In the genomic region with DNA sequence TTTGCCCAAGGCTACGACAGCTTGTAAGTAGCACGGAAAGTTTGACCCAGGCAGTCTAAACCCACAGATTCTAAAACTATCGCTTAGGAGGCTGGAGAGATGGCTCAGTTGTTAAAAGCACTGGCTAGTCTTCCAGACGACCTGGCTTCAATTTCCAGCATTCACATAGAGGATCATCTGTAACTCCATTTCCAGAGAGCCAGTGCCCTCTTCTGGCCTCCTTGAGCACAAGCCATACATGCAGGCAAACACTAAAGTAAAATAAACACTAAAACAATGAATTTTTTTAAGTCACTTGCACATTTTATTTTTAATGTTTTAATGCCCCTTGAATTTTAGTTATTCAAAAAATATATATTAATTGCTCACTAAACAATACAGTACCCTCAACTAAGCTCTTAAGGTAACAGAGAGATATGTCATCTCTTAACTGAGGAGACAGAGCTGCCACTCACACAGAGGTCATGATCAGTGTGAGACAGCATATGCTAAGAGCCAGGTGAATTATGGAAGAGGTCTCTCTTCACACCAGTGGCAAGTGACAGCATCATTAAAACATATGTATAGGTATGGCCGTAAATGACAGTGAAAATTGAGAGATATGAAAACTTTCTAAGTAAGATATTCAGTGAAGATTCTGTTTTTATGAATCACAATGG, we compare ENCODE assay signal across 14 mouse cellular contexts. TPM values are rescaled to one million over a fixed set of nuclear protein-coding genes. Genes with fewer than 3 reads are reported as not detected.
DNase-seq lines count a peak whose midpoint lies in the region; ATAC-seq and TF ChIP-seq lines count a peak whose summit lies in the region.
"Had no signal": no experiment of that assay in that cellular context is flagged by ENCODE, and none has a peak within 500 bp of the region (broad histone marks: within the 10 kb centered on the region; RNA-seq: fewer than 3 reads in every experiment).

No protein-coding gene starts in this region.

- TF ChIP-seq CTCF in cerebellum, adult 2 months (IDR thresholded peaks at IDR 0.05; ENCODE audit: borderline replicate concordance, insufficient read depth, low read depth, low read length) = peak; percentile 13; the same call in 1 of the 2 replicates
- peak; percentile 31 for TF ChIP-seq CTCF in left cerebral cortex, adult 2 months (IDR thresholded peaks at IDR 0.05)

- 61% methylated on average over 5 of the region's 5 CpGs for WGBS in cerebellum, adult 2 months
- 65% methylated on average over 5 of the region's 5 CpGs for WGBS in midbrain, embryonic 13.5 days

- no peak overlapping the region for H3K4me3 ChIP-seq in cerebellum, adult 2 months (replicated peaks; ENCODE audit: insufficient read depth, low read depth, low read length)
- no peak overlapping the region for H3K4me3 ChIP-seq in left cerebral cortex, adult 2 months
- H3K4me3 ChIP-seq in midbrain, embryonic 13.5 days (replicated peaks) = no peak overlapping the region
- H3K4me3 ChIP-seq: stomach, embryonic 15.5 days had no signal

- intact Hi-C loops in left cerebral cortex, adult 2 months (cut with DNase I) = loop anchor here (10.0 kb wide), 1 partner anchor 358 kb away; a partner anchor contains a TSS
- intact Hi-C loops in left cerebral cortex, postnatal 25 days (cut with DNase I) = loop anchor here (10.0 kb wide), 1 partner anchor 1338 kb away; no protein-coding TSS in a partner anchor

- DNase-seq in cerebellum, adult 2 months = no peak
- DNase-seq in cerebellum, adult 9-10 months = no peak
- no peak for DNase-seq in left cerebral cortex, adult 2 months (ENCODE audit: extremely low spot score in 1 of 2, low spot score in 2 of 2)
- no peak for DNase-seq in left cerebral cortex, postnatal 25 days (ENCODE audit: low spot score in 2 of 2)
- DNase-seq in c-Kit-positive CD71-positive TER-119-positive erythroid progenitor cells, embryonic 14.5 days (ENCODE audit: low spot score) = peak; percentile 8
- no peak for DNase-seq in thymus, postnatal 14 days
- no peak for DNase-seq in thymus, postnatal 4 days
- DNase-seq: B cell, adult 2 months; cerebellum, adult 9-11 months; heart, postnatal 4 days; lung, postnatal 4 days had no signal

- H3K27ac ChIP-seq in cerebellum, adult 2 months (ENCODE audit: insufficient read depth, low read length) = no peak overlapping the region
- no peak overlapping the region for H3K27ac ChIP-seq in left cerebral cortex, adult 2 months
- H3K27ac ChIP-seq in midbrain, embryonic 13.5 days = no peak overlapping the region
- H3K27ac ChIP-seq: stomach, embryonic 15.5 days had no signal

- H3K9me3 ChIP-seq in midbrain, embryonic 13.5 days = no peaks in the 10 kb centered on the region
- H3K9me3 ChIP-seq: stomach, embryonic 15.5 days had no signal

- no peak overlapping the region for H3K4me2 ChIP-seq in midbrain, embryonic 13.5 days (replicated peaks)
- H3K4me2 ChIP-seq: stomach, embryonic 15.5 days had no signal

- 0 out of 2 replicates have a peak, but pooled peaks have one; percentile 53 for ATAC-seq in midbrain, embryonic 13.5 days

- no peaks in the 10 kb centered on the region for H3K4me1 ChIP-seq in cerebellum, adult 2 months (ENCODE audit: control insufficient read depth, insufficient read depth, low read length)
- H3K4me1 ChIP-seq in midbrain, embryonic 13.5 days (replicated peaks) = peaks cover 9% of the 10 kb centered on the region
- H3K4me1 ChIP-seq: stomach, embryonic 15.5 days had no signal

- no peak for TF ChIP-seq POLR2A in cerebellum, adult 2 months (IDR thresholded peaks at IDR 0.05; ENCODE audit: borderline replicate concordance, insufficient read depth, low read length)

- H3K36me3 ChIP-seq in midbrain, embryonic 13.5 days = no peaks in the 10 kb centered on the region
- H3K36me3 ChIP-seq: stomach, embryonic 15.5 days had no signal

- H3K9ac ChIP-seq in midbrain, embryonic 13.5 days (replicated peaks) = no peak overlapping the region
- H3K9ac ChIP-seq: stomach, embryonic 15.5 days had no signal

- H3K27me3 ChIP-seq in cerebellum, adult 2 months (ENCODE audit: control insufficient read depth, insufficient read depth, low read length) = no peaks in the 10 kb centered on the region
- no peaks in the 10 kb centered on the region for H3K27me3 ChIP-seq in midbrain, embryonic 13.5 days
- H3K27me3 ChIP-seq: stomach, embryonic 15.5 days had no signal

RNA-seq across cellular contexts. Expression of a gene that starts 30.8 kb away (rescaled TPM):
- 1.6 and 2.3 TPM in 2 replicates for polyA plus RNA-seq in cerebellum, adult 2 months (2012; rRNA removed)
- 1 to 10 TPM in 1 of 2 experiments, under 1 TPM in 1; 0.96 to 1.2 TPM for total RNA-seq in left cerebral cortex, adult 2 months (2021)
- 1 to 10 TPM; 1.2 to 1.9 TPM for total RNA-seq in left cerebral cortex, postnatal 25 days (2021)
- 29.3 and 31.9 TPM in 2 replicates for polyA plus RNA-seq in midbrain, embryonic 13.5 days (2015; fragmentation: Nextera tagmentation; extraction: Ambion mirVana)

RNA-seq across cellular contexts. Expression of a gene that starts 31.8 kb away (rescaled TPM):
- not detected in 2 replicates for polyA plus RNA-seq in cerebellum, adult 2 months (2012; rRNA removed)
- total RNA-seq in left cerebral cortex, adult 2 months (2021) = not detected
- not detected for total RNA-seq in left cerebral cortex, postnatal 25 days (2021)
- polyA plus RNA-seq in midbrain, embryonic 13.5 days (2015; fragmentation: Nextera tagmentation; extraction: Ambion mirVana) = not detected in 2 replicates
- total RNA-seq: heart, postnatal 4 days; layer of hippocampus, postnatal 25 days had no signal
- polyA plus RNA-seq: stomach, embryonic 15.5 days had no signal
